Mouse (Mus musculus) monocyte, adult 5-6 weeks (primary cell): ENCODE results near the gene Gm3409. TPM values are rescaled to one million over a fixed set of nuclear protein-coding genes. Genes with fewer than 3 reads are reported as not detected.

ENCODE experiments used
- total RNA-seq: library from RNA; stranded (forward); fragments of 200-1000, 200-491, 200-594 nt; gene quantifications from 3 replicates; pipeline ENCODE4 v1.2.3, GENCODE M21; 2017

Gene Gm3409
- total RNA-seq, 1 experiment from 2014 or later: not detected

Other genes starting within 250 kb of the Gm3409 start
- gene Wasf3, start 152.7 kb upstream of the Gm3409 start, total RNA-seq: not detected in 3 replicates
- not detected in 3 replicates for gene Gm6408, start 55.7 kb upstream of the Gm3409 start, total RNA-seq
- gene Gm6370, start 46.3 kb upstream of the Gm3409 start, total RNA-seq: not detected in 3 replicates
- gene 4930449I24Rik, start 35.2 kb upstream of the Gm3409 start, total RNA-seq: not detected in 3 replicates
- not detected in 3 replicates for gene Gm3402, start 23.5 kb upstream of the Gm3409 start, total RNA-seq
- not detected in 3 replicates for gene Gm3404, start 11.8 kb upstream of the Gm3409 start, total RNA-seq
- gene Gm3415, start 18.5 kb downstream of the Gm3409 start, total RNA-seq: not detected in 3 replicates
- gene Gpr12, start 47.6 kb downstream of the Gm3409 start, total RNA-seq: not detected in 3 replicates